Mouse (Mus musculus) myocyte (in vitro differentiated cells): ENCODE data around the gene Gramd1b. TPM values are rescaled to one million over a fixed set of nuclear protein-coding genes. Genes with fewer than 3 reads are reported as not detected.

ENCODE experiments used
- H3K27me3 ChIP-seq: one replicate; pipeline ENCODE4 v1.6.1; 2011; ENCODE audit not compliant: control insufficient read depth, insufficient read depth, insufficient read length
- H3K36me3 ChIP-seq: one replicate; pipeline ENCODE4 v1.6.1; 2011; ENCODE audit not compliant: control insufficient read depth, insufficient read depth
- H3K4me2 ChIP-seq: one replicate; pipeline ENCODE4 v1.6.1; 2011; ENCODE audit warnings: low read depth, control low read depth
- H3K4me3 ChIP-seq: one replicate; pipeline ENCODE4 v1.5.1; 2011; ENCODE audit warnings: mild to moderate bottlenecking, control low read depth, moderate library complexity
- H3K79me2 ChIP-seq: one replicate; pipeline ENCODE4 v1.6.1; 2011; ENCODE audit not compliant: control insufficient read depth, insufficient read depth
- H3ac ChIP-seq: one replicate; pipeline ENCODE4 v1.6.1; 2011; ENCODE audit not compliant: control insufficient read depth, insufficient read length
- CEBPB ChIP-seq: IDR thresholded peaks from 2 replicates; pipeline ENCODE4 v1.6.1; 2011; ENCODE audit warnings: mild to moderate bottlenecking, moderate library complexity; ENCODE audit not compliant: poor library complexity, insufficient read depth, severe bottlenecking
- E2F4 ChIP-seq: IDR thresholded peaks from one replicate; pipeline ENCODE4 v1.6.1; 2011; ENCODE audit warnings: mild to moderate bottlenecking, control low read depth, moderate library complexity; ENCODE audit not compliant: insufficient read depth
- MAX ChIP-seq: IDR thresholded peaks from one replicate; pipeline ENCODE4 v1.6.1; 2011; ENCODE audit warnings: low read depth, mild to moderate bottlenecking, control low read depth
- MYOD1 ChIP-seq, 3 experiments: IDR thresholded peaks; one replicate each; pipeline ENCODE4 v1.6.1; 2011; ENCODE audit warnings: control low read depth in 2 of 3, low read depth in 2 of 3, mild to moderate bottlenecking in 2 of 3, moderate library complexity in 1 of 3; ENCODE audit not compliant: insufficient read length in 2 of 3, control insufficient read depth in 1 of 3
- MYOG ChIP-seq, 3 experiments: IDR thresholded peaks; one replicate each; pipeline ENCODE4 v1.6.1; 2011; ENCODE audit warnings: control low read depth in 2 of 3, low read depth in 2 of 3, mild to moderate bottlenecking in 2 of 3; ENCODE audit not compliant: insufficient read length in 2 of 3, control insufficient read depth in 1 of 3, insufficient read depth in 1 of 3
- POLR2A ChIP-seq: IDR thresholded peaks from one replicate; pipeline ENCODE4 v1.6.1; 2011; ENCODE audit warnings: low read depth, mild to moderate bottlenecking, control low read depth, moderate library complexity; ENCODE audit not compliant: insufficient read length
- POLR2AphosphoS2 ChIP-seq: IDR thresholded peaks from one replicate; pipeline ENCODE4 v1.6.1; 2011; ENCODE audit warnings: low read depth, control low read depth; ENCODE audit not compliant: insufficient read length
- REST ChIP-seq: IDR thresholded peaks from one replicate; pipeline ENCODE4 v1.6.1; 2011; ENCODE audit warnings: mild to moderate bottlenecking, control low read depth, moderate library complexity; ENCODE audit not compliant: insufficient read depth, insufficient read length
- SRF ChIP-seq: IDR thresholded peaks from one replicate; pipeline ENCODE4 v1.6.1; 2011; ENCODE audit warnings: low read depth; ENCODE audit not compliant: control insufficient read depth, insufficient read length
- TCF12 ChIP-seq: IDR thresholded peaks from one replicate; pipeline ENCODE4 v1.6.1; 2011; ENCODE audit warnings: mild to moderate bottlenecking, control low read depth; ENCODE audit not compliant: poor library complexity, insufficient read depth, severe bottlenecking
- TCF3 ChIP-seq: IDR thresholded peaks from one replicate; pipeline ENCODE4 v1.6.1; 2011; ENCODE audit warnings: low read depth, control low read depth; ENCODE audit not compliant: insufficient read length
- USF1 ChIP-seq: IDR thresholded peaks from one replicate; pipeline ENCODE4 v1.6.1; 2011; ENCODE audit warnings: low read depth, mild to moderate bottlenecking, control low read depth, moderate library complexity
- polyA plus RNA-seq: library from polyadenylated mRNA; unstranded; fragments of >200 nt; fragmentation: generic; extraction: Trizol; gene quantifications from one replicate; pipeline ENCODE4 v1.2.1, GENCODE M21; 2012; ENCODE audit warnings: missing spikeins

Gene Gramd1b
- polyA plus RNA-seq, 1 experiment = 33.9 TPM

GRCm38 (mm10) chr9:40423427-40423867 lies 107.7 kb downstream of the Gramd1b start:
- TF ChIP-seq TCF3 = no peak
- TF ChIP-seq MYOD1 (IDR thresholded peaks at IDR 0.05; ENCODE audit: control insufficient read depth in 1 of 3, insufficient read length in 2 of 3, low read depth in 2 of 3) = no peak
- no peak for TF ChIP-seq USF1
- no peak for TF ChIP-seq CEBPB
- no peak for TF ChIP-seq POLR2A
- no peak for TF ChIP-seq MYOG (IDR thresholded peaks at IDR 0.05; ENCODE audit: control insufficient read depth in 1 of 3, insufficient read depth in 1 of 3, insufficient read length in 2 of 3, low read depth in 2 of 3)
- TF ChIP-seq POLR2AphosphoS2 = no peak
- no peak for TF ChIP-seq E2F4
- TF ChIP-seq SRF = no peak
- no peak for TF ChIP-seq REST
- no peak for TF ChIP-seq TCF12
- no peak for TF ChIP-seq MAX
- Histone ChIP-seq H3K79me2 (peaks cover 4% of the 10 kb centered on the region), H3K4me3 (no peak overlapping the region), H3K27me3 (no peaks in the 10 kb centered on the region), H3ac (no peak overlapping the region), H3K36me3 (no peaks in the 10 kb centered on the region), H3K4me2 (no peak overlapping the region)

- TF ChIP-seq MAX = no peak
- TF ChIP-seq CEBPB = no peak
- TF ChIP-seq TCF3 = no peak
- TF ChIP-seq USF1 = no peak
- no peak for TF ChIP-seq POLR2AphosphoS2
- Histone ChIP-seq H3K79me2 (peaks cover 4% of the 10 kb centered on the region), H3K36me3 (no peaks in the 10 kb centered on the region), H3ac (no peak overlapping the region), H3K4me2 (no peak overlapping the region), H3K27me3 (no peaks in the 10 kb centered on the region), H3K4me3 (no peak overlapping the region)
Measured at GRCm38 (mm10) chr9:40422368-40423057, 108.7 kb downstream of the Gramd1b start.

GRCm38 (mm10) chr9:40420652-40421335 lies 110.4 kb downstream of the Gramd1b start:
- no peak for TF ChIP-seq E2F4
- TF ChIP-seq MYOD1 (IDR thresholded peaks at IDR 0.05; ENCODE audit: control insufficient read depth in 1 of 3, insufficient read length in 2 of 3, low read depth in 2 of 3) = peak in 2 of 3 experiments; percentile 13 to 62
- no peaks in the 10 kb centered on the region for H3K36me3 ChIP-seq
- peaks cover 4% of the 10 kb centered on the region for H3K79me2 ChIP-seq
- H3K4me2 ChIP-seq = no peak overlapping the region
- no peaks in the 10 kb centered on the region for H3K27me3 ChIP-seq
- no peak overlapping the region for H3ac ChIP-seq
- H3K4me3 ChIP-seq = no peak overlapping the region

- Histone ChIP-seq H3K36me3 (no peaks in the 10 kb centered on the region), H3K4me2 (no peak overlapping the region), H3K4me3 (no peak overlapping the region), H3K79me2 (no peaks in the 10 kb centered on the region), H3K27me3 (no peaks in the 10 kb centered on the region), H3ac (no peak overlapping the region)
- TF ChIP-seq USF1 (no peak), POLR2AphosphoS2 (no peak), TCF12 (no peak), MYOG (IDR thresholded peaks at IDR 0.05; ENCODE audit: control insufficient read depth in 1 of 3, insufficient read depth in 1 of 3, insufficient read length in 2 of 3, low read depth in 2 of 3) (no peak), MYOD1 (IDR thresholded peaks at IDR 0.05; ENCODE audit: control insufficient read depth in 1 of 3, insufficient read length in 2 of 3, low read depth in 2 of 3) (no peak), POLR2A (no peak), MAX (no peak), E2F4 (no peak), TCF3 (no peak), CEBPB (no peak)
Measured at GRCm38 (mm10) chr9:40418803-40419202, 112.4 kb downstream of the Gramd1b start.

- TF ChIP-seq POLR2AphosphoS2 = no peak
- no peak for TF ChIP-seq MYOG (IDR thresholded peaks at IDR 0.05; ENCODE audit: control insufficient read depth in 1 of 3, insufficient read depth in 1 of 3, insufficient read length in 2 of 3, low read depth in 2 of 3)
- Histone ChIP-seq H3K36me3 (no peaks in the 10 kb centered on the region), H3ac (no peak overlapping the region), H3K4me3 (no peak overlapping the region), H3K27me3 (no peaks in the 10 kb centered on the region), H3K4me2 (no peak overlapping the region), H3K79me2 (no peaks in the 10 kb centered on the region)
Measured at GRCm38 (mm10) chr9:40416150-40416549, 115.0 kb downstream of the Gramd1b start.
